Mouse (Mus musculus) spleen, adult 12 weeks (tissue): ENCODE data around the gene Tsn.

ENCODE experiments used
- DNase-seq: peaks from one replicate; pipeline ENCODE4 v3.0.0; 2022; ENCODE audit warnings: low spot score

Tsn gene

GRCm38 (mm10) chr1:118311622-118312326, at the start of gene Tsn:
TSS of gene Tsn (minus strand) at chr1:118311739.
- no peak for DNase-seq

- DNase-seq = no peak
These were observed 47.7 kb upstream of the Tsn start for GRCm38 (mm10) chr1:118359071-118359761.

DNA sequence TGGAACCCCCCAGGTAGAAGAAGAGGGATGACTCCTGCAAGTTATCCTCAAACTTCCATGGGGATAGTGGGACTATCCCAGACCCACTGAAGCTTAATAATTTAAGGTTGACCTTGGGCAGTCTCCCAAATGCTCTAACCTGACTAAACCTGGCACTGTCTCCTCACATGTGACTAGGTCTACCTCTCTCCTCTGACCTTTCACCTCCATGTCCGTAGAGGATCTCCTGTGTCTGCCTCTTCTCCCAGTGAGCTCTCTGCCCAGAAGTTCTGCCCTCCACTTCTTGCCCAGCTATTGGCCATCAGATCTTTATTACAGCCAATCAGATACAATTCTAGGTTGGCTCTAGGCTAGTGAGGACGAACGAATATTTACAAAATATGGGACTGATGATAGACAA, 38.4 kb upstream of the Tsn start:
- no peak for DNase-seq

DNA sequence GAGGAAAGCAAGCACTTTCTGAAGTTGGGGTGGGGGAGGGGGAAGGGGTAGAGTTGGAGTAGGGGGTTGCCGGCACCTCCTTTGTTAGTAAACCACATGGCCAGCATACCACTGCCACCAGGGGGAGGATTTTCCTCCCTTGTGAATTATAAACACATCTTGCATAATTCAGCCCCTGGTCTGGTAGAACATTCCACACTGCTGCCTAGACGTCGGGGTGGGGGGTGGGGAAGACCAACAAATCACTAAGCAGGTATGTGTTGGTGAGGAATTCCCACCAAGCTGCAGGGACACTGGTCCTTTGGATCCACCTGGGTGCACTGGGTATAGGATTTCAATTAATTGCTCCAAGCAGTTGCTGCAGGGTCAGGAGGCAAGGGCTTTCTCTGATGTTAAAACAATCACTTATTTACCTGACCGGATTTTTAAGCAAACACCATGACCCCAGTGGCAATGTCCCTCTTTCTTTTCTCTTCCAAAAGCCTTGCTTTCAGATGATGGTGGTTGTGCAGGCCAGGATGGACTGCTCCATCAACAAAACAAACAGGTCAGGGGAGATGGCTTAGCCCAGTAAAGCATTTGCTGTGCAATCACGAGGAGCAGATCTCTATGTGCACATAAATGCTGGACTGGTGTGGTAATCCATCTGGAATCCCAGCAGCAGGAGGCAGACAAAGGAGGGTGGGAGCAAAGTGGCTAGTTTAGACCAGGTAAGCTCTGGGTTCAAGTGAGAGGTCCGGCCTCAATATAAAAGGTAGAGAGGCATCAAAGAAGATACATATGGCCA, 32.3 kb upstream of the Tsn start:
- DNase-seq = no peak

GRCm38 (mm10) chr1:118337921-118338320, 26.4 kb upstream of the Tsn start:
- DNase-seq = no peak

GRCm38 (mm10) chr1:118335847-118336246, 24.3 kb upstream of the Tsn start:
- no peak for DNase-seq

DNA sequence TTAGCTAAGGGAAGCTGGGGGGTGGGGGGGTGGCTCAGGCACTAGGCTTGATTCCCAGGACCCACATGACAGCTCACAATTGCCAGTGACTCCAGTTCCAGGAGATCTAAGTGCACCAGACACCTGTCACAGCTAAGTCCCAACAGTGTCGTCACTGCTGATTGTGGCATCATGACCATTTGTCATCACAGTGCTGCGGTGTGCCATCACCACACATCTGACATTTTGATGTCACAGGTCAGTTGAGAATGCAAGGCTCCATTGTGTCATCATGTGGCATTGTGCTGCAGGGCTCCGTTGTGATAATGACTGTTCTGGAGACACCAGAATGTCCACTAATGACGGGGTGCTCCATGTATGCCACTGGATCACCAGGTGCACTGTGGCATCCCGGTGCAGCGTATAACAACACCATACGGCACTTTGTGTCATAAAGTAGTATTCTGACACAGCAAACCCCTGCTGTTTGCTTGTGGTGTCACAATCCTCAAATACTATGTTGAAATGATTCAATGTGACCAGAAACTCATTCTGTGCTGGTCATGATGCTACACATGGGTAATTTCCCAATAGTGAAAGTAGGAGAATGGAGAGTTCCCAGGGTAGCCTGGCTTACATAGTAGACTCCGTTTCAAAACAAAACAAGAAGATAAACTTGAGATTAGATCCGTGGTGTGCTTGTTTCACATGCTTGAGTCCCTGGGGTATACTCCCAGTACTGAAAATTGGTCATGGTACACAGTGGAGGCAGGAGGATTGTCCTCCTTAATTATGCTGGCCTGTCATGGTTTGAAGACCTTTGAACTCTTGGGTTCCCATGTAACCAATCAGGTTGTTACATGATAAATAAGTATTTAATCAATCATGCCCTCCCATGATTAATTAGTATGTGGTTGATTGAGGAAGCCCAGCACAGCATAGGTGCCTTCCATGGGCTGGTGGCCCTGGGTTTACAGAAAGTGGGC, 23.5 kb upstream of the Tsn start:
- DNase-seq = no peak

DNA sequence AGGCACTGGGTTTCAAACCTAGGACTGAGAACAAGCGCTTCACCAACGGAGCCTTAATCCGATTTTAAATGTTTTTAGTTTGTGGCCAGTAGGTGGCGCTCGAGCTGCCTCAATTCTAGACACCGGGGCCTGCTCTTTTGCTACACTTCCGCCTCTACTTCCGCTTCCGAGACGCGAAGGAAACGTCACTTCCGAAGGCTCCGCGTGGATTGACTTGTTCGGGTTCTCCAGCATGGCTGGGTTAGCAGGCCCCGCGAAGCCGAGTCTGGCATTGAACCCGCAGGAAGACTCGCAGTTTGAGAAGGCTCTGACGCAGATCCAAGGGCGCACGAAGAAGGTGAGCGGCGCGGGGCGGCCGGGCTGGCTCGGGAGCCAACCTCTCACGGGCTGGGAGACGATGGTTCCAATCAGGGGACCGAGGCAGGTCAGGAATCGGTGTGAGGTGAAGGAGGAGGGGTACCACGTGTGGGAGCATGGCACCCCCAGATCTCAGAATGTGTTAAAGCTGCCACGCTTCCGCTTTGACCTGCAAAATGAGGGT, 10.2 kb upstream of the Tsn start, which contains the start of gene Nifk:
TSS of gene Nifk (plus strand) at position 179 of the 541 bp plus-strand sequence.
- peak; percentile 80 for DNase-seq

GRCm38 (mm10) chr1:118320696-118321095, 9.2 kb upstream of the Tsn start:
- peak; percentile 23 for DNase-seq

DNA sequence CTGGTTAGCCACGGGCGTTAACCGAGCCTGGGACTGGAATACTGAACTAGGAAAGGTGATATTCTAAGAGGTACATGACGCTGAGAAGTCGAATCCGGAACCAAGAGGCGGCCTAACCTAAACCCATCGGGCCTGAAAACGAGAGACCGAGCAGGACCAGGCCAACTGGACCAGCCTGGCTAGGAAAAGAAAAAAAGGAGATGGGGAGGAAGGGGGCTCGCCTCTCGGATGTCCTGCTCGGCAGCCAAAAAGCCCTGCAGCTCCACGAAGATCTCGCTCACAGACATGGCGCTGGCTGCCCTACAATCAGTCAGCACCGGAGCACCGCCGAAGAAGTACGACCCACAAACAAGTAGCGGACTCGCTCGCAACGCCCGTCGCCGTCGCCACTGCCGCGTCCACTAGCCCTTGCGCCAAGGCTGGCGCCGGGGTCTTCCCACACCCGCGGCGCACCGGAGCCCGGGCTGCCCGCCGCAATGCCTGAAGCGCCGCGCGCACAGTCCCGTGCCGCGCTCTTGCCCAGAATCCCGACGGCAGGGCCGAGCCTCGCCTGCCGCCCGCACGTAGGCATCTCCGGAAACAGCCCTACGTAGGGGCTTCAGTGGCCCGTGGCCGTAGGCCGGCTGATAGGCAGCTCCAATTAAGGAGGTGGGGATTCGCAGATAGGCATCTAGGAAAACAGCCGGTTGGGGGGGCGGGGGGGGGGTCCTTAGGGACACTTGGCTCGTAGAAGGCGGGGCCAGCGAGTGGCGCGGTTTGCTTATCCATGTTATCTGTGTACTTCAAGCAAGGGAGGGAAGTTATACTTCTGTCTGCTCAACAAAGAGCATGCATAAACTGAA, 538 bp downstream of the Tsn start:
- peak; percentile 86 for DNase-seq

- no peak for DNase-seq
These were observed 13.8 kb downstream of the Tsn start for GRCm38 (mm10) chr1:118297719-118298118.

GRCm38 (mm10) chr1:118296673-118297072, 14.9 kb downstream of the Tsn start:
- DNase-seq = no peak

DNA sequence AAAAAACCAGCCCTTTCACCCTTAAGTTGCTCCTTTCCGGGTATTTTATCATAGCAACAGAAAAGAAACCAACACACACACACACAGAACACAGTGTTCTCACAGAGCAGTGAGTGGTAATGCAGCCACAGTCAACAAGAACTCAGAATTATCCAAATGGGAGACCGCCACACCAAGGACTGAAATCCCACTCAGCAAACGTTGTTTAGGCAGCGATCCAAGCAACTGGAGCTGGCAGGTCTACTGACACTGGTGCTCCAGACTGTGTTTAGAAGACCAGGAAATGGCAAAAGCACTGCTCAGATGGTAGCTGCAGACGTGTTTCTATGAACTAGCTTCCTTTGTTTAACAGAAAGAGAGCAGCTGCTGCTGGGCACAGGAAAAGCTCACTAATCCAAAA, 16.7 kb downstream of the Tsn start:
- no peak for DNase-seq

DNA sequence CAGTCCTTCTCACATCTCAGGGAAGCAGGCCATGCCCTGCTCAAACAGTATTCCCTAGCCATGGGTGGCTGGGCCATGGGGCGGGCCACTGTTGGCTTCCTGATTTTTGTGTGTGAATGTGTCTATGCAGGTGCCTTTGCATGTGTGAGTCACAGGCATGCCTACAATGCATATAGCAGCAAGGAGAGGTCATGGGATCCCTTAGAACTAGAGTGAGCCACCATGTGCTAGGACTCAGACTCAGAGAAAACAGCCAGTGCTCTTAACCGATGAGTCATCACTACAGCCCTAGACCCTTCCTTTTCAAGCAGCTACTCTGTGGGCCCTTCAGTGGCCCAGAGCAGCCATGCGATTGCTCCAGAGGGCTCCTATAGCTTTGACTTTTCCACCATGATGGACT, 17.3 kb downstream of the Tsn start:
- DNase-seq = no peak

GRCm38 (mm10) chr1:118292291-118292690, 19.2 kb downstream of the Tsn start:
- no peak for DNase-seq

DNA sequence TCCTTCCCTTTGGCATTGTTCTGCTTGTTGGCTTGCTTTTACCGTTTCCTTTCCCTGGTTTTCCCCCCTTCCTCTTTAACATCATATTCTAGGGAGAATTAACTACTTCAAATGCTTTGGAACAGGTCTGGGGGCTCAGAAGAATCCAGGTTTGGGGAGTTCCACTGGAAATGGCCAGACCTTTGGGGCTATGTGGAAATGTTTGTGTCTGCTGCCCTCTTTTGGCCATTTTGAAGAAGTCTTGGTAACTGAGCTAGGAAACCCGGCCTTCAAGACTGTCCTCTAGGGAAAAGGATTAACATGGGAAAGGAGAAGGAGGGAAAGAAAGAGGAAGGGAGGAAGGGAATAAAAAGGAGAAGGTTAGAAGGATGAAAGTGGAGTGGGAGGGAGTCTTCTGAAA, 36.4 kb downstream of the Tsn start:
- DNase-seq = no peak

GRCm38 (mm10) chr1:118251931-118252330, 59.6 kb downstream of the Tsn start:
- DNase-seq = no peak
